Mouse (Mus musculus): ENCODE measurements around the gene Glis3. TPM values are rescaled to one million over a fixed set of nuclear protein-coding genes. Genes with fewer than 3 reads are reported as not detected.

The Glis3 gene
- total RNA-seq, 2 experiments from 2014 or later = 0.38 to 0.43 TPM

- no peak for ATAC-seq (replicated peaks; ENCODE audit: low FRiP score, poor library complexity, severe bottlenecking)
Measured at GRCm38 (mm10) chr19:28211630-28212029, 468.2 kb downstream of the Glis3 start.

Other genes with a start within 250 kb of the Glis3 start
- not detected in 2 replicates for gene Slc1a1, start 155.0 kb upstream of the Glis3 start, total RNA-seq (2015; ENCODE audit: low replicate concordance)
- 0.26 TPM in 1 of 2 replicates, not detected in the other for gene Slc1a1, start 155.0 kb upstream of the Glis3 start, total RNA-seq (2017; ENCODE audit: low replicate concordance)

All from erythroblast, adult 5-6 weeks (primary cell).